8 mouse cellular contexts compared by ENCODE assay signal in the genomic region with DNA sequence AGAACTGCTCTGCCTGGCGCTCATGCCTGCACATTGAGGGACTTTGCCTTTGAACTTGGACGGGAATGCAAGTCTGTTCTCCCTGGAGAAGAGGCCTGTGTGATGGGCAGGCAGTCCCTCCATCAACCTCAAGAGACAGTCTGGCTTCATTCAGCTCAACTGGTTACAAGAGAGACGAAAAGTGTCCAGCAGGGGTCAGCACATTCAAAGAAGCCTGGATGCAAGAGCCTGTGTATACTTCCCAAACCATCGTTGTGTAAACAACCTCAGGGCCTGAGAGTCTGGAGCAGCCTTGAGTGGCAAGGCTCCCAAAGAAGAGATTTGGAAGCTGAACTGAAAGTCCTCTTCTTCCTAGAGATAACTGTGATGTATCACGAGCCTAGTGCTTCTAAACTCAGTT.
DNase-seq lines count a peak whose midpoint lies in the region; ATAC-seq lines count a peak whose summit lies in the region.

No protein-coding gene starts in this region.

- no peak overlapping the region for H3K27ac ChIP-seq in midbrain, embryonic 15.5 days

- no peaks in the 10 kb centered on the region for H3K27me3 ChIP-seq in midbrain, embryonic 15.5 days (replicated peaks)

- H3K4me1 ChIP-seq in midbrain, embryonic 15.5 days, result no peaks in the 10 kb centered on the region

- WGBS in midbrain, embryonic 15.5 days, result 25% methylated on average over 5 of the region's 5 CpGs

- intact Hi-C loops in left cerebral cortex, postnatal 25 days (cut with DNase I), result loop anchor here (2.0 to 5.0 kb wide), 2 partner anchors 722 to 739 kb away; no protein-coding TSS in a partner anchor

- H3K9me3 ChIP-seq in midbrain, embryonic 15.5 days, result no peaks in the 10 kb centered on the region

- peak; percentile 63 for ATAC-seq in granulocyte monocyte progenitor cell, adult 5-6 weeks (replicated peaks; ENCODE audit: poor library complexity, severe bottlenecking)
- peak; percentile 66 for ATAC-seq in midbrain, embryonic 15.5 days (replicated peaks)

- H3K36me3 ChIP-seq in midbrain, embryonic 15.5 days (replicated peaks), result no peaks in the 10 kb centered on the region

- no peak overlapping the region for H3K9ac ChIP-seq in midbrain, embryonic 15.5 days

- H3K4me3 ChIP-seq in midbrain, embryonic 15.5 days, result no peak overlapping the region

- no peak overlapping the region for H3K4me2 ChIP-seq in midbrain, embryonic 15.5 days

- peak; percentile 85 for DNase-seq in urinary bladder, postnatal 14 days (ENCODE audit: low spot score)
- no peak for DNase-seq in urinary bladder, adult 2 months (ENCODE audit: low spot score)
- peak; percentile 78 for DNase-seq in embryo, embryonic 9.5 days (ENCODE audit: extremely low spot score)
- peak; percentile 85 for DNase-seq in kidney, adult 18-20 months
- DNase-seq in left cerebral cortex, postnatal 25 days (ENCODE audit: low spot score in 2 of 2), result peak; percentile 67 to 81
- peak; percentile 58 for DNase-seq in telencephalon, adult 2 months (ENCODE audit: low read depth, low spot score)
